Mouse (Mus musculus): ENCODE results near the gene Adgrl2. TPM values are rescaled to one million over a fixed set of nuclear protein-coding genes. Genes with fewer than 3 reads are reported as not detected.

Gene Adgrl2
- total RNA-seq, 4 experiments from 2014 or later, result 8.0 to 9.0 (median 8.9) TPM

DNA sequence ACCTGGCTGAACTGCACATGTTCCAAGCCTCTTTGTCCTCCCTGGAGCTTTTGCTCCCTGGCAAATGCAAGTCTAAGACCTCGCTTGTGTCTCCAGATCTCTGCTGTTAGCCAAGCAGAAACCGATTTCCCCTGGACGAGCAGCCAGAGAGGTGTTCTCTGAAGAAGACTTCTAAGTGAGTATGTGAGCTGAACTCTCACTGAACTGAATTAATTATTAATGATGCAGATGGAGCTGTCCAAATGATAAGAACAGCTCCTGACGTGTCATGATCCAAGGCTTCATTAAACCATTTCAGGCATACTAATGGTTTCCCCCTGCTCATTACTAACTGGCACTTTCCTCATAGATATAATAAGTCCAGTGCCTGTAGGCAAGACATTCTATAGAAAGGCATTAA lies 158.4 kb downstream of the Adgrl2 start:
- DNase-seq (ENCODE audit: low spot score in 2 of 2), result no peak

- DNase-seq (ENCODE audit: low spot score in 2 of 2), result no peak
Observed at GRCm38 (mm10) chr3:148828519-148828918, 161.8 kb downstream of the Adgrl2 start.

DNA sequence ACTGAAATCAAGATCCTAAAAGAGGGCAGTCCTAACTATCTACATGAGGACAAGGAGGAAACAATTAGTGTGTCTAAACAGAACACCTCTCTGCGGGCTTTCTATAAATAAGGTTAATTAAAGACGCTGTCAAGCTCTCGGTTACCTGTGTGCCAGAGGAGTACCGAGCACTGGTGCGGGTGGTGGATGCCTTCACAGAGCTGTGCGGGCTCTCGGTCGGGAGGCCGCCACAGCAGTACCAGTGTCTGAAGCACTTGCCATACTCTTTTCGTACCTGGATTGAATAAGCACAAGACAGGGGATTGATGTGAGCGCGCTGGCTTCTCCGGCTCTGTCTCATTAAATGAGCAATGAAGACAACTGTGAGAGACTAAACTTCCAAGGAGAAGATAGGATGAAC lies 166.8 kb downstream of the Adgrl2 start:
- DNase-seq (ENCODE audit: low spot score in 2 of 2), result no peak

DNA sequence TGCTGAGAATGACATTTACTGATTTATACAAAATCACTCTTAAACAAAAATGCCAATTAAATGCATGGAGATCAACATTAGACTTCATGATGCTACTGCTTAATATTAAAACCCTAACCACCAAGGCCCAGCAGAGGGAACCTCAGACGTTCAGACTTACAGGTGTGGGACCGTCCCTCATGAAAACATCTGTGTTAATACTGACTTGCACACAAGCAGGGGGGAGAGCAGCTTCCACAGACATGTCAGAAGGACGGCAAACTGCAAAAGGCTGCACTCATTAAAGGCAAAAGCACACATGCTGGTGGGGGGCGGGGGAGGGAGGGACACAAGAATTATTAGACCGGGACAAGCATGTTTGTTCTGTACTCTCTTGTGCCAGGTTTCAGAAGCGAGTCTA lies 168.7 kb downstream of the Adgrl2 start:
- DNase-seq (ENCODE audit: low spot score in 2 of 2), result no peak

GRCm38 (mm10) chr3:148819323-148820046 lies 170.9 kb downstream of the Adgrl2 start:
- DNase-seq (ENCODE audit: low spot score in 2 of 2), result no peak

- DNase-seq (ENCODE audit: low spot score in 2 of 2), result no peak
Observed at GRCm38 (mm10) chr3:148818414-148819105, 171.8 kb downstream of the Adgrl2 start.

- DNase-seq (ENCODE audit: low spot score in 2 of 2), result no peak
Observed at GRCm38 (mm10) chr3:148817491-148817890, 172.9 kb downstream of the Adgrl2 start.

- DNase-seq (ENCODE audit: low spot score in 2 of 2), result no peak
Observed at GRCm38 (mm10) chr3:148813121-148813520, 177.2 kb downstream of the Adgrl2 start.

GRCm38 (mm10) chr3:148812059-148812458 lies 178.3 kb downstream of the Adgrl2 start:
- DNase-seq (ENCODE audit: low spot score in 2 of 2), result no peak

DNA sequence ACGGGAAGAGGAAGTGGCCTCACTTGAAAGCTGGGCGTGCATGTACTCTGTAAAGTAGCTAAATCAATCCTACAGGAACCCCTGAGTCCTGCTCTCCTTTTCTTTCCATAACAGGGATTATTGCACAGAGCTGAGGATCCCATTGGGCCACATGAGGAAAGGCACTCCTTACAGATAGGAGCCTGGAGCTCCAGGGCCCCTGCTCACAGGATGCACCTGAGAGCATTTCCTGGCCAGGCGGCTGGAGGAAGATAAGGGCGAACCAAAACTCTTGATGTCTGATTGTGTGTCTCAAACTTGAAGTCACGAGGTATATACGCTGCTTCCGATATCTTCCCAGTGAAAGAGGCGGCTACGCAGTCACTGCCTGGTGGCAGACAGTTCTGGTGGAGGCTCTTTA lies 183.4 kb downstream of the Adgrl2 start:
- no peak for DNase-seq (ENCODE audit: low spot score in 2 of 2)

- no peak for DNase-seq (ENCODE audit: low spot score in 2 of 2)
Observed at GRCm38 (mm10) chr3:148793286-148793913, 197.0 kb downstream of the Adgrl2 start.

- DNase-seq (ENCODE audit: low spot score in 2 of 2), result no peak
Observed at GRCm38 (mm10) chr3:148770310-148770709, 220.0 kb downstream of the Adgrl2 start.
